Mouse (Mus musculus): ENCODE results near the gene Hpn. TPM values are rescaled to one million over a fixed set of nuclear protein-coding genes. Genes with fewer than 3 reads are reported as not detected.

The Hpn gene
- polyA plus RNA-seq, 1 experiment: 1.00 TPM

DNA sequence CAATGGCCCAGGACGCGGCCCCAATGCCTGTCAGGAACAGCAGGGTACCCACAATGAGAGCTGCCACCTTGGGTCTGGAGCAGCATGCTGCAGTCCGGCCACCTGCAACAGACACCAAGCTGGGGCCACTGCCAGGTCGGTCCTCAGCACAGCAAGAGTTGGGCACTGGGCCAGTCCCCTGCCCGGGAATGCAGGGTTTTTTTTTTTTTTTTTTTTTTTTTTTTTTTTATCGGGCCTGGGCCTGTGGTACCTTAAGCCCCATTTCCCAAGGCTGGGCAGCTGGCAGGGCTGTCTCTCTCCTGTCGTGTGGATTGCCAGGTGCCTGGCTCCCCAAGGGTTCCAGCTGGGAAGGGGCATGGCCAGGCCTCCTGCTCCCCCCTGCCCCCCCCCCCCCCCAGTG, 6.0 kb downstream of the Hpn start:
- TF ChIP-seq CTCF (IDR thresholded peaks at IDR 0.05; ENCODE audit: borderline replicate concordance, extremely low read depth, insufficient read depth, insufficient read length): no peak
- no peak for TF ChIP-seq POLR2A (IDR thresholded peaks at IDR 0.05; ENCODE audit: borderline replicate concordance, extremely low read depth, insufficient read depth, insufficient read length, poor library complexity, severe bottlenecking)
- DNase-seq (ENCODE audit: low read depth): no peak

DNA sequence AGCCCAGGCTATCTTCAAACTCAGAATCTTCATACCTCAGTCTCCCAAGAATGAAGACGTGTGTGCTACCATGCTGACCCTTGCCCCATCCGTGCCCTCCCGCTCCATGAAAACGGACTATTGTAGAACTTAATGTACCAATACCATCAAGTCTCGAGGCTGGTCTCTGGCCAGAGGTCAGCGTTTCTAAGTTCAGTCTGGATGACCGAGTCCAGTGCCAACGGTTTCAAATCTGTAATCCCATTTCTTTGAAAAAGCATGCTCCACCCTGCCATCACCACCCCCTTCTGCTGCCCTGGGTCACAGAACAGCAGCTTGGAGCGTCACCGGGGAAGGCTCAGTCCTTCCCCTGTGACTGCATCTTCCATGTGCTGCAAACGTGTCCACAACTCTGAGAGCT, 7.3 kb downstream of the Hpn start:
- no peak for TF ChIP-seq POLR2A (IDR thresholded peaks at IDR 0.05; ENCODE audit: borderline replicate concordance, extremely low read depth, insufficient read depth, insufficient read length, poor library complexity, severe bottlenecking)
- no peak for DNase-seq (ENCODE audit: low read depth)

DNA sequence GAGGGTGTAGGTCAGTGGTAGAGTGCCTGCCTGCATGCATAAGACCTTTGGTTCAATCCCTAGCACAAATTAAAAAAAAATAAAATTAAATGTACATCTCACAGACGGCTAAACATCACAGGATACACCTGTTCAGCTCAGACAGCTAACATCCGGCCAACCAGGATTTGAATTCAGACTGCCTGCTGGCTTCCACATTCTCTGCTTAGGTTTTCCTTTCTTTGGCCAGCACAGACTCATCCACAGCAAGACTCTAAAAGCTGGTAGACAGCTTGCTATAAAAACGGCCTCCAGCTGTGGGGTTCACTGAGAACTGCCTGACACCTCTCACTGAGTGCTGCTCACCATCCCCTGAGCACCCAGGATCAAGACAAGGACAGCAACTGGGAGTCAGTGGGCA, 8.9 kb downstream of the Hpn start:
- no peak for DNase-seq (ENCODE audit: low read depth)

DNA sequence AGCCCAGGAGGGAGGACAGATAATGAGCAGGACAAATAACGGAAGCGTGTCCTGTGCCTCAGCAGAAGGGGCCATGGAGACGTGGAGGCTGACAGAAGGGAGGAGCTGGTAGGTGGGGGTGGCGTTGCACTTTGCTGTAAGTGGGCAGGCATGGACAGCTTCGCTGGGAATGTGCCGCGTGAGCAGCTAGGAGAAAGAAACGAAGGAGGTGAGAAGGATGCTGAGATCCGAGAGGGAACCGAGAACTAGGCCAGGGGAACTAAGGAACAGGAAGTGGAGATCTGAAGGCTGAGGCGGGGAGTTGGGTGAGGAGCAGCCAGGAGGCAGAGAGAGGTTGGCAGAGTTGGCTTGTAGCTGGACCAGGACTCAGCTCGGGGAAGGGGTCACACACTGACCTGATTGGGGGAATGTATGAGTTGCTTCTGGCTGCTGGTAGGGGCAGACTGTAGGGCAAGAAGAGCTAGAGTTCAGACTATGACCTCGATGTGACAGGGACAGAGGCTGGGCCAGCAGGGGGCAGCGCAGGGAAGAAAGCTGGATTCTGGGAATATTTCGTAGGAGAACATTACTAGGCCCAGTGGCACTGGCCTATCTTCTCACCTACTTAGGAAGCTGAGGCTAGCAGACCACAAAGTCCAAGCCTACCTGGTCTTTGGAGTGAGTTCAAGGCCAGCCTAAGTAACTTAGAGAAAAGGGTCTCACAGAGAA, 9.9 kb downstream of the Hpn start:
- TF ChIP-seq POLR2A (IDR thresholded peaks at IDR 0.05; ENCODE audit: borderline replicate concordance, extremely low read depth, insufficient read depth, insufficient read length, poor library complexity, severe bottlenecking) (no peak), CTCF (IDR thresholded peaks at IDR 0.05; ENCODE audit: borderline replicate concordance, extremely low read depth, insufficient read depth, insufficient read length) (peak; percentile 61)
- DNase-seq (ENCODE audit: low read depth): no peak

More for the DNA sequence above, 8.9 kb downstream of the Hpn start:
- TF ChIP-seq CTCF (IDR thresholded peaks at IDR 0.05; ENCODE audit: borderline replicate concordance, extremely low read depth, insufficient read depth, insufficient read length) (no peak), POLR2A (IDR thresholded peaks at IDR 0.05; ENCODE audit: borderline replicate concordance, extremely low read depth, insufficient read depth, insufficient read length, poor library complexity, severe bottlenecking) (no peak)

- DNase-seq (ENCODE audit: low read depth): no peak
- TF ChIP-seq POLR2A (IDR thresholded peaks at IDR 0.05; ENCODE audit: borderline replicate concordance, extremely low read depth, insufficient read depth, insufficient read length, poor library complexity, severe bottlenecking) (no peak), CTCF (IDR thresholded peaks at IDR 0.05; ENCODE audit: borderline replicate concordance, extremely low read depth, insufficient read depth, insufficient read length) (no peak)
Measured at GRCm38 (mm10) chr7:31100786-31101185, 14.3 kb downstream of the Hpn start.

GRCm38 (mm10) chr7:31099612-31099982, 15.5 kb downstream of the Hpn start:
- no peak for DNase-seq (ENCODE audit: low read depth)
- TF ChIP-seq POLR2A (IDR thresholded peaks at IDR 0.05; ENCODE audit: borderline replicate concordance, extremely low read depth, insufficient read depth, insufficient read length, poor library complexity, severe bottlenecking) (no peak), CTCF (IDR thresholded peaks at IDR 0.05; ENCODE audit: borderline replicate concordance, extremely low read depth, insufficient read depth, insufficient read length) (peak; percentile 23; the same call in 1 of the 2 replicates)

- DNase-seq (ENCODE audit: low read depth): no peak
- TF ChIP-seq POLR2A (IDR thresholded peaks at IDR 0.05; ENCODE audit: borderline replicate concordance, extremely low read depth, insufficient read depth, insufficient read length, poor library complexity, severe bottlenecking) (no peak), CTCF (IDR thresholded peaks at IDR 0.05; ENCODE audit: borderline replicate concordance, extremely low read depth, insufficient read depth, insufficient read length) (peak; percentile 10; the same call in 1 of the 2 replicates)
Measured at GRCm38 (mm10) chr7:31098697-31099611, 16.1 kb downstream of the Hpn start.

DNA sequence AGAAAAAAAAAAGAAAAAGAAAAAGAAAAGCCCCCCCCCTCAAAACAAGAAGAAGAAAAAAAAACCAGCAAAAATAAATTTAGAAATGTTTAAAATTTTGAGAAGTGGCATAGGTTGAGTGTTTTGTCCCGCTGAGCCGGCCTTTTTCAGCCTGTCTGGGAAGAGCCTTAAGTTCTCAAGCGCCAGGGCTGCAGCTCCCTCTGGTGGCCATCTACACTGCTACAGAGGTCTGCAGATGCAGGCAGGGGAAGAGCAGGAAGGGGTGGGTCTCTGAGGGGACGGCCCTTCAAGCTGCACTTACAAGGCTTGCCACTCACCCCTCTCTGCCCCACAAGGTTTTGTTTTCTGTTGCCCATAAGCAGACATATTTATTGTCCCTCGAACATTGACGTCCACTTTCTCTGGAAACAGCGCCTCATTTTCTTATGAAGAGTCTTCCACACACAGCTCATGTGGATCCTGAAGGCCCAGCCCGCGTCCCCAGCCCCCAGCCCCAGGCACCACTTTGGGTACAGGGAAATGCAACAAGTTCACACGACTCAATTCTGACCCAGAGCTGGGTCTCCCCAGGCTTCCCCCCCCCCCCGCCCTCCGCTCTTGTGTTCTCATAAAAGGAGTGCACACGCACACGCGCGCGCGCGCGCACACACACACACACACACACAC, 17.4 kb downstream of the Hpn start:
- peak; percentile 99 for TF ChIP-seq CTCF (IDR thresholded peaks at IDR 0.05; ENCODE audit: borderline replicate concordance, extremely low read depth, insufficient read depth, insufficient read length)
- TF ChIP-seq POLR2A (IDR thresholded peaks at IDR 0.05; ENCODE audit: borderline replicate concordance, extremely low read depth, insufficient read depth, insufficient read length, poor library complexity, severe bottlenecking): no peak

DNA sequence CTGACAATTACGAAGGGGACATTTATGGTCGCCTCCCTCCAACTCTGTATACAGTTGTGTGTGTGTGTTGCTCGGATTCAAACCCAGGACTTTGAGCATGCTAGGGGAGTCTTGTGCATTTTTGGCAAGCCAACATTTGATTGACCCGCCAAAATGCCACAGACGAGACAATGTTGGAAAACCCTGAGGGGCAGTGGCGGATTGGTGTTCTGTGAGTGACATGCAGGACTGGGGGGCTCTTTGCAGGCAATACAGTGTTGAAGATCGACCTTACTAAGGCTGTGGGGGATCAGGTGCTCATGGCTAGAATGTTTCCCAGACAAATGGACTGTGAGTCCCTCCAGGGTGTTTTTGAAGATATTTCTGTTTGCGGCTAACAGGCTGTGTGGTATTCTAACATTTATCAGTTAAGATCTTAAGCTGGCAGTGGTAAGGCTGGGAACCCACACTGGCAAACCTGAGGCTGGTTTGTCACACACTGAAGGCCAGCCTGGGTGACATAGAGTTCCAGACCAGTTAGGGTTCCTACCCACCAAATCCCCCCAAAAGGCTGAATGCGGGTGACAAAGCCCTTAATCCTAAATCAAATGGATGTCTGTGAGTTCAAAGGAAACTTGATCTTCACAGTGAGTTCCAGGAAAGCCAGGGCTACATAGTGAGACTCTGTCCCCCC, 18.1 kb downstream of the Hpn start:
- TF ChIP-seq CTCF (IDR thresholded peaks at IDR 0.05; ENCODE audit: borderline replicate concordance, extremely low read depth, insufficient read depth, insufficient read length) (no peak), POLR2A (IDR thresholded peaks at IDR 0.05; ENCODE audit: borderline replicate concordance, extremely low read depth, insufficient read depth, insufficient read length, poor library complexity, severe bottlenecking) (no peak)
- no peak for DNase-seq (ENCODE audit: low read depth)

More for the DNA sequence above, 17.4 kb downstream of the Hpn start:
- DNase-seq (ENCODE audit: low read depth): peak; percentile 95

GRCm38 (mm10) chr7:31094774-31095501, 20.2 kb downstream of the Hpn start:
- DNase-seq (ENCODE audit: low read depth): no peak
- TF ChIP-seq CTCF (IDR thresholded peaks at IDR 0.05; ENCODE audit: borderline replicate concordance, extremely low read depth, insufficient read depth, insufficient read length) (0 out of 2 replicates have a peak, but pooled peaks have one; percentile 3), POLR2A (IDR thresholded peaks at IDR 0.05; ENCODE audit: borderline replicate concordance, extremely low read depth, insufficient read depth, insufficient read length, poor library complexity, severe bottlenecking) (no peak)

Measured in brain, embryonic 14.5 days (tissue).